Mouse (Mus musculus) liver, embryonic 14.5 days (tissue): ENCODE data around the gene Slc35b2. TPM values are rescaled to one million over a fixed set of nuclear protein-coding genes. Genes with fewer than 3 reads are reported as not detected.

Experiments used
- ATAC-seq: fragments of 200-750 bp; cut with Nextera tagmentation; 2 replicates; pipeline ENCODE4 v1.8.0; 2017; ENCODE audit warnings: moderate number of reproducible peaks, mild to moderate bottlenecking, moderate library complexity; ENCODE audit not compliant: insufficient read depth
- DNase-seq, 3 experiments: peaks; one replicate each; pipeline ENCODE4 v3.0.0-alpha.2; 2012 to 2013; ENCODE audit warnings: low read depth in 3 of 3, low spot score in 3 of 3
- H3K27ac ChIP-seq: fragments of 300-500 bp; sonication (generic); 2 replicates; pipeline ENCODE4 v1.5.1; 2014; ENCODE audit warnings: moderate library complexity, mild to moderate bottlenecking, control low read depth, inconsistent platforms
- H3K27me3 ChIP-seq: fragments of 300-500 bp; sonication (generic); 2 replicates; pipeline ENCODE4 v1.6.1; 2014; ENCODE audit warnings: mild to moderate bottlenecking, low read length, moderate library complexity; ENCODE audit not compliant: control insufficient read depth, insufficient read depth
- H3K36me3 ChIP-seq: fragments of 300-500 bp; sonication (generic); replicated peaks from 2 replicates; pipeline ENCODE4 v1.6.1; 2014; ENCODE audit warnings: low read depth; ENCODE audit not compliant: control insufficient read depth, insufficient read depth
- H3K4me1 ChIP-seq, 2 experiments: fragments of 200-500 bp in 1 of 2; fragments of 300-500 bp in 1 of 2; sonication (generic) in 1 of 2; replicated peaks; 2 replicates each; pipeline ENCODE4 v1.6.1; 2012 to 2014; ENCODE audit warnings: antibody characterized with exemption in 1 of 2, inconsistent platforms in 1 of 2, low read length in 1 of 2; ENCODE audit not compliant: control insufficient read depth in 2 of 2, insufficient read depth in 2 of 2
- H3K4me2 ChIP-seq: fragments of 300-500 bp; sonication (generic); 2 replicates; pipeline ENCODE4 v1.6.1; 2014; ENCODE audit warnings: low read depth, mild to moderate bottlenecking, control low read depth, moderate library complexity
- H3K4me3 ChIP-seq, 2 experiments: fragments of 200-500 bp in 1 of 2; fragments of 300-500 bp in 1 of 2; sonication (generic) in 1 of 2; 2 replicates each; pipeline ENCODE4 v1.5.1; 2012 to 2014; ENCODE audit warnings: low read depth in 2 of 2, low read length in 2 of 2, mild to moderate bottlenecking in 2 of 2, control low read depth in 1 of 2, inconsistent platforms in 1 of 2, moderate library complexity in 1 of 2; ENCODE audit not compliant: insufficient read depth in 1 of 2
- H3K9ac ChIP-seq: fragments of 300-500 bp; sonication (generic); replicated peaks from 2 replicates; pipeline ENCODE4 v1.6.1; 2014; ENCODE audit warnings: mild to moderate bottlenecking, control low read depth, moderate library complexity
- H3K9me3 ChIP-seq: fragments of 300-500 bp; sonication (generic); 2 replicates; pipeline ENCODE4 v1.6.1; 2016; ENCODE audit warnings: low read length, mixed read lengths; ENCODE audit not compliant: control insufficient read depth
- CTCF ChIP-seq: IDR thresholded peaks from 2 replicates; pipeline ENCODE4 v1.5.1; 2016; ENCODE audit warnings: antibody characterized with exemption, low read depth, control low read depth
- EP300 ChIP-seq: IDR thresholded peaks from 2 replicates; pipeline ENCODE4 v1.6.1; 2016; ENCODE audit warnings: antibody characterized with exemption, low read depth
- WGBS: fragments of 180-500 bp; shearing (Covaris S2); extraction: QIAGEN DNeasy Blood & Tissue Kit; methylation state at CpG from one replicate; pipeline ENCODE4 v1.1.7; 2014; ENCODE audit not compliant: insufficient replicate concordance; 5-methylcytosine and 5-hydroxymethylcytosine counted together
- polyA plus RNA-seq, 2 experiments: library from polyadenylated mRNA; depleted of rRNA in 1 of 2; stranded (reverse) in 1 of 2; unstranded in 1 of 2; fragments of >200 nt; fragmentation: Nextera tagmentation in 1 of 2; extraction: Ambion mirVana in 1 of 2; gene quantifications; 2 replicates each; pipeline versions ENCODE4 v1.2.1 to v1.2.3; 2012 to 2014

Slc35b2 gene
- polyA plus RNA-seq, 2 experiments = 27.6 to 44.8 TPM

DNA sequence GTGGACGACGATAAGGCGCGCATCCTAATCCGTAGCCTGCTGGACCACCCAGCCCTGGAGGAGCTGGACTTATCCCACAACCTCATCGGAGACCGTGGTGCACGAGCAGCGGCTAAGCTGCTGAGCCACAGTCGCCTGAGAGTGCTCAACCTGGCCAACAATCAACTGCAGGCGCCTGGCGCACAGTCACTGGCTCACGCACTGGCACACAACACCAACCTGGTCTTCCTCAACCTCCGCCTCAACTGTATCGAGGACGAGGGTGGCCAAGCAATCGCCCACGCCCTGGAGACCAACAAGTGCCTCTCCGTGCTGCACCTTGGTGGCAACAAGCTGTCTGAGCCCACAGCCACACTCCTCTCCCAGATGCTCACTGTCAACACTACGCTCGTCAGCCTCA, 24.0 kb upstream of the Slc35b2 start:
- H3K27me3 ChIP-seq = peaks cover 38% of the 10 kb centered on the region
- 55% methylated on average over 21 of the region's 21 CpGs for WGBS
- no peak overlapping the region for H3K4me2 ChIP-seq

GRCm38 (mm10) chr17:45542129-45542528, 21.5 kb upstream of the Slc35b2 start:
- no peaks in the 10 kb centered on the region for H3K36me3 ChIP-seq
- H3K4me3 ChIP-seq = no peak overlapping the region
- no peaks in the 10 kb centered on the region for H3K9me3 ChIP-seq
- peaks cover 44% of the 10 kb centered on the region for H3K27me3 ChIP-seq
- DNase-seq (no peak), ATAC-seq (no peak)
- H3K4me1 ChIP-seq = no peaks in the 10 kb centered on the region
- no peak for TF ChIP-seq CTCF
- no peak for TF ChIP-seq EP300
- H3K4me2 ChIP-seq = no peak overlapping the region
- WGBS = 18% methylated on average over 6 of the region's 6 CpGs
- H3K27ac ChIP-seq = no peak overlapping the region
- no peak overlapping the region for H3K9ac ChIP-seq

More for the DNA sequence above, 24.0 kb upstream of the Slc35b2 start:
- Histone ChIP-seq H3K9me3 (no peaks in the 10 kb centered on the region), H3K9ac (no peak overlapping the region), H3K36me3 (no peaks in the 10 kb centered on the region), H3K4me3 (no peak overlapping the region), H3K4me1 (no peaks in the 10 kb centered on the region), H3K27ac (no peak overlapping the region)
- TF ChIP-seq CTCF = no peak
- TF ChIP-seq EP300 = no peak
- DNase-seq (no peak), ATAC-seq (no peak)

DNA sequence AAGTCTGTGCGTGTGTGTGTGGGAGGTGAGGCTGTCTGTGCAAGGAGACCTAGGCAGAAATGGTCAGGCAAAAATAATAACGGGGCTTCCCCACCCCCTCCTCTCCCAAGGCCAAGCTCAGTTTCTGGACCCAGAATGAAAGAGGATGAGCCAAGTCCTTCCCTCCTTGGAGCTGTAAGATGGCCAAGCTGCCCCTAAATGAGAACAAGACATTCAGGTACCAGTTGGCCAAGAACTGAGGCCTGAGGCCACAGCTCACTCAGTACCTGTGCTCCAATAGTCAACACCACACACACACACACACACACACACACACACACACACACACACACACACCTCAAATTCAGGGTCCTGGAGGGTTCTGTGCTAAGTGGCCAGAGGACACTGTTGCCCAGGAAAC, 21.0 kb upstream of the Slc35b2 start:
- no peak overlapping the region for H3K4me3 ChIP-seq
- ATAC-seq = no peak
- H3K4me2 ChIP-seq = no peak overlapping the region
- no peaks in the 10 kb centered on the region for H3K4me1 ChIP-seq
- no peaks in the 10 kb centered on the region for H3K9me3 ChIP-seq
- no peak for TF ChIP-seq CTCF
- TF ChIP-seq EP300 = no peak
- no peak overlapping the region for H3K9ac ChIP-seq
- DNase-seq = no peak
- WGBS = 54% methylated on average over 2 of the region's 2 CpGs
- no peaks in the 10 kb centered on the region for H3K36me3 ChIP-seq
- H3K27me3 ChIP-seq = peaks cover 50% of the 10 kb centered on the region
- no peak overlapping the region for H3K27ac ChIP-seq

DNA sequence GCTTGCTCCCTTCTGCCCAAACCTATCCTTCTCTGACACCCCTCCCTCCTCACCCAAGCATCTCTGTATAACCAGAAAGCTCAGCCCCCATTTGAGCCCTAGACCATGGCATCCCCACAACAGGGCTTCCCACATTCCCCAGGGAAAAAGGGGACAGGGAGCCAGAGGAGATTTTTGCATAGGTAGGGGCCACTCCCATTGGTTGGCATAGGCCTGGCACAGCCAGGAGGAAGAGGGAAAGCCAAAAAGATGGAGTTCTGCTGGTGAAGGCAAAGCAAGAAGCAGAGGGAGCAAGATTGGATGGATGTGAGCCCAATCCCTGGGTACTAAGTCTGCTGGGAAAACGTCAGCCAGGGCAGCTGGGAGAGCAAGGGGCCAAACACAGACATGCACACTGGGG, 20.6 kb upstream of the Slc35b2 start:
- H3K9me3 ChIP-seq = no peaks in the 10 kb centered on the region
- no peaks in the 10 kb centered on the region for H3K4me1 ChIP-seq
- TF ChIP-seq CTCF (no peak), EP300 (no peak)
- H3K36me3 ChIP-seq = no peaks in the 10 kb centered on the region
- H3K9ac ChIP-seq = no peak overlapping the region
- no peak overlapping the region for H3K4me2 ChIP-seq
- H3K27ac ChIP-seq = no peak overlapping the region
- WGBS = 11% methylated on average over 1 of the region's 1 CpGs
- peaks cover 54% of the 10 kb centered on the region for H3K27me3 ChIP-seq
- no peak for ATAC-seq
- no peak for DNase-seq
- no peak overlapping the region for H3K4me3 ChIP-seq

- Histone ChIP-seq H3K4me3 (no peak overlapping the region), H3K9me3 (no peaks in the 10 kb centered on the region), H3K4me2 (no peak overlapping the region), H3K4me1 (no peaks in the 10 kb centered on the region), H3K36me3 (no peaks in the 10 kb centered on the region), H3K27me3 (peaks cover 66% of the 10 kb centered on the region), H3K27ac (no peak overlapping the region), H3K9ac (no peak overlapping the region)
- WGBS = 3% methylated on average over 24 of the region's 24 CpGs
- no peak for TF ChIP-seq EP300
- no peak for TF ChIP-seq CTCF
- no peak for ATAC-seq
- no peak for DNase-seq
These were observed 19.4 kb upstream of the Slc35b2 start for GRCm38 (mm10) chr17:45544001-45544872.
